In genomic region chr11:120030145-120030901, GRCm38 (mm10) we compare ENCODE assay signal across 8 mouse cellular contexts. TPM values are rescaled to one million over a fixed set of nuclear protein-coding genes. Genes with fewer than 3 reads are reported as not detected.
DNase-seq lines count a peak whose midpoint lies in the region; ATAC-seq and TF ChIP-seq lines count a peak whose summit lies in the region.

No protein-coding gene starts in this region.

- no peak overlapping the region for H3K9ac ChIP-seq in midbrain, embryonic 14.5 days (replicated peaks; ENCODE audit: low read length)

- H3K4me1 ChIP-seq in thymus, adult 2 months (replicated peaks; ENCODE audit: control insufficient read depth, insufficient read depth, low read length) = no peaks in the 10 kb centered on the region
- no peaks in the 10 kb centered on the region for H3K4me1 ChIP-seq in midbrain, embryonic 14.5 days (ENCODE audit: control insufficient read depth, insufficient read depth, low read length)

- peak; percentile 46; the same call in 1 of the 2 replicates for ATAC-seq in midbrain, embryonic 14.5 days (ENCODE audit: low FRiP score, low TSS enrichment)
- no peak; the same call in 1 of the 2 replicates for ATAC-seq in monocyte, adult 5-6 weeks (replicated peaks; ENCODE audit: insufficient number of reproducible peaks, low FRiP score, low TSS enrichment, poor library complexity, severe bottlenecking)

- H3K4me3 ChIP-seq in thymus, adult 2 months (ENCODE audit: control insufficient read depth, insufficient read depth, low read length) = no peak overlapping the region
- no peak overlapping the region for H3K4me3 ChIP-seq in midbrain, embryonic 14.5 days (replicated peaks; ENCODE audit: low read depth, low read length)

- H3K4me2 ChIP-seq in midbrain, embryonic 14.5 days (ENCODE audit: low read length) = no peak overlapping the region

- TF ChIP-seq CTCF in thymus, adult 2 months (IDR thresholded peaks at IDR 0.05; ENCODE audit: borderline replicate concordance, control insufficient read depth, extremely low read depth, insufficient read depth, low read length, poor library complexity) = peak; percentile 51; the same call in 1 of the 2 replicates

- TF ChIP-seq POLR2A in thymus, adult 2 months (IDR thresholded peaks at IDR 0.05; ENCODE audit: control insufficient read depth, extremely low read depth, insufficient read depth, low read length, poor library complexity) = no peak

- no peak overlapping the region for H3K27ac ChIP-seq in thymus, adult 2 months (ENCODE audit: control insufficient read depth, insufficient read depth, low read length)
- no peak overlapping the region for H3K27ac ChIP-seq in midbrain, embryonic 14.5 days (replicated peaks; ENCODE audit: low read depth, low read length)

- intact Hi-C loops in heart, postnatal 14 days (cut with DNase I) = loop anchor here (1.0 to 2.0 kb wide), 2 partner anchors 35 to 68 kb away; partner anchors contain the start of genes Ndufaf8 and Tepsin

- H3K27me3 ChIP-seq in thymus, adult 2 months (ENCODE audit: control insufficient read depth, insufficient read depth, low read length) = no peaks in the 10 kb centered on the region
- no peaks in the 10 kb centered on the region for H3K27me3 ChIP-seq in midbrain, embryonic 14.5 days (ENCODE audit: control insufficient read depth, insufficient read depth, low read length)

- H3K9me3 ChIP-seq in midbrain, embryonic 14.5 days (ENCODE audit: control insufficient read depth, low read length) = no peaks in the 10 kb centered on the region

- DNase-seq in thymus, adult 2 months = peak; percentile 22
- no peak for DNase-seq in thymus, adult 18-20 months
- peak; percentile 90 for DNase-seq in cerebellum, postnatal 10 days
- peak; percentile 62 to 75 for DNase-seq in heart, postnatal 14 days
- peak; percentile 67 to 73 for DNase-seq in kidney, postnatal 25 days
- DNase-seq in midbrain, embryonic 14.5 days = peak; percentile 81
- DNase-seq in frontal cortex, postnatal 10 days (ENCODE audit: low spot score in 2 of 2) = no peak

- 47% methylated on average over 10 of the region's 10 CpGs for WGBS in thymus, adult 2 months
- 40% methylated on average over 10 of the region's 10 CpGs for WGBS in midbrain, embryonic 14.5 days

- no peaks in the 10 kb centered on the region for H3K36me3 ChIP-seq in thymus, adult 2 months (ENCODE audit: control insufficient read depth, insufficient read depth, low read length)
- no peaks in the 10 kb centered on the region for H3K36me3 ChIP-seq in midbrain, embryonic 14.5 days (ENCODE audit: control insufficient read depth, insufficient read depth, low read length)

RNA-seq across cellular contexts. Expression of gene Aatk, which starts 16.6 kb away (rescaled TPM):
- polyA plus RNA-seq in thymus, adult 2 months (2012; rRNA removed) = 4.4 and 4.7 TPM in 2 replicates
- 1 to 10 TPM; 3.7 to 9.0 TPM for total RNA-seq in heart, postnatal 14 days (2021)
- 34.6 and 36.1 TPM in 2 replicates for polyA plus RNA-seq in midbrain, embryonic 14.5 days (2014; fragmentation: Nextera tagmentation; extraction: Ambion mirVana)
- 0.21 to 0.29 TPM (median 0.29 TPM) in 3 replicates for total RNA-seq in monocyte, adult 5-6 weeks (2017)

RNA-seq across cellular contexts. Expression of gene Cep131, which starts 56.3 kb away (rescaled TPM):
- polyA plus RNA-seq in thymus, adult 2 months (2012; rRNA removed) = 10.8 and 12.4 TPM in 2 replicates
- 1 to 10 TPM; 9.1 to 9.6 TPM for total RNA-seq in heart, postnatal 14 days (2021)
- 27.6 and 31.9 TPM in 2 replicates for polyA plus RNA-seq in midbrain, embryonic 14.5 days (2014; fragmentation: Nextera tagmentation; extraction: Ambion mirVana)
- total RNA-seq in monocyte, adult 5-6 weeks (2017) = 2.9 to 9.1 TPM (median 8.3 TPM) in 3 replicates

Comparison
In these comparisons a context has a peak if more than half of its experiments do, and no peak if none do; other contexts are left out.
1. DNase-seq: peak in thymus, adult 2 months (single experiment), cerebellum, postnatal 10 days (2 of 2), heart, postnatal 14 days (2 of 2), kidney, postnatal 25 days (2 of 2) and midbrain, embryonic 14.5 days (single experiment); none in thymus, adult 18-20 months (0 of 2) and frontal cortex, postnatal 10 days (0 of 2).